In genomic region chr2:69224724-69225123, GRCm38 (mm10) we compare ENCODE assay signal across 44 mouse cellular contexts. TPM values are rescaled to one million over a fixed set of nuclear protein-coding genes. Genes with fewer than 3 reads are reported as not detected.
"Had no signal": no experiment of that assay in that cellular context is flagged by ENCODE, and none has a peak within 500 bp of the region (broad histone marks: within the 10 kb centered on the region; RNA-seq: fewer than 3 reads in every experiment).

No protein-coding gene starts in this region.

- H3K27me3 ChIP-seq: limb, embryonic 12.5 days; limb, embryonic 13.5 days; limb, embryonic 15.5 days; liver, embryonic 13.5 days; liver, embryonic 15.5 days; lung, embryonic 15.5 days; midbrain, embryonic 12.5 days; midbrain, embryonic 13.5 days; midbrain, embryonic 15.5 days; neural tube, embryonic 12.5 days had no signal

- H3K4me2 ChIP-seq: limb, embryonic 12.5 days; limb, embryonic 13.5 days; limb, embryonic 15.5 days; liver, embryonic 13.5 days; liver, embryonic 15.5 days; lung, embryonic 14.5 days; lung, embryonic 15.5 days; midbrain, embryonic 11.5 days; midbrain, embryonic 12.5 days; midbrain, embryonic 13.5 days; midbrain, embryonic 15.5 days; neural tube, embryonic 12.5 days had no signal

- H3K9ac ChIP-seq: limb, embryonic 12.5 days; limb, embryonic 13.5 days; limb, embryonic 15.5 days; liver, embryonic 13.5 days; liver, embryonic 14.5 days; liver, embryonic 15.5 days; lung, embryonic 14.5 days; lung, embryonic 15.5 days; midbrain, embryonic 12.5 days; midbrain, embryonic 13.5 days; midbrain, embryonic 15.5 days; neural tube, embryonic 12.5 days had no signal

- H3K4me1 ChIP-seq: limb, embryonic 10.5 days; limb, embryonic 12.5 days; limb, embryonic 13.5 days; limb, embryonic 15.5 days; liver, embryonic 13.5 days; liver, embryonic 15.5 days; lung, embryonic 15.5 days; megakaryocyte, embryonic 14.5 days; midbrain, embryonic 12.5 days; midbrain, embryonic 13.5 days; neural tube, embryonic 12.5 days had no signal

- H3K4me3 ChIP-seq: left cerebral cortex, adult 2 months; limb, embryonic 10.5 days; limb, embryonic 12.5 days; limb, embryonic 13.5 days; limb, embryonic 15.5 days; liver, embryonic 13.5 days; liver, embryonic 15.5 days; lung, embryonic 15.5 days; megakaryocyte, embryonic 14.5 days; midbrain, embryonic 10.5 days; midbrain, embryonic 12.5 days; midbrain, embryonic 13.5 days; midbrain, embryonic 15.5 days; myocyte; neural tube, embryonic 12.5 days had no signal

- ATAC-seq: lung, postnatal 0 days; midbrain, embryonic 13.5 days; midbrain, embryonic 15.5 days; midbrain, embryonic 16.5 days had no signal

- H3K9me3 ChIP-seq: limb, embryonic 10.5 days; limb, embryonic 12.5 days; limb, embryonic 13.5 days; limb, embryonic 15.5 days; liver, embryonic 13.5 days; liver, embryonic 15.5 days; lung, embryonic 15.5 days; megakaryocyte, embryonic 14.5 days; midbrain, embryonic 10.5 days; midbrain, embryonic 12.5 days; midbrain, embryonic 13.5 days; midbrain, embryonic 15.5 days; neural tube, embryonic 12.5 days had no signal

- DNase-seq: left cerebral cortex, postnatal 4 days; liver; liver, embryonic 13.5 days; lung, adult 18-20 months; lung, adult 2 months; lung, embryonic 14.5 days; lung, postnatal 10 days; lung, postnatal 14 days; lung, postnatal 36 days; lung, postnatal 4 days; midbrain, embryonic 14.5 days had no signal

- H3K27ac ChIP-seq: left cerebral cortex, adult 2 months; limb, embryonic 10.5 days; limb, embryonic 12.5 days; limb, embryonic 13.5 days; limb, embryonic 15.5 days; liver, embryonic 13.5 days; liver, embryonic 14.5 days; liver, embryonic 15.5 days; lung, embryonic 15.5 days; macrophage; midbrain, embryonic 10.5 days; midbrain, embryonic 12.5 days; midbrain, embryonic 13.5 days; midbrain, embryonic 15.5 days; neural tube, embryonic 12.5 days had no signal

- H3K36me3 ChIP-seq: limb, embryonic 10.5 days; limb, embryonic 12.5 days; limb, embryonic 13.5 days; limb, embryonic 15.5 days; liver, embryonic 13.5 days; liver, embryonic 15.5 days; lung, embryonic 15.5 days; midbrain, embryonic 10.5 days; midbrain, embryonic 12.5 days; midbrain, embryonic 13.5 days; midbrain, embryonic 15.5 days; neural tube, embryonic 12.5 days had no signal

RNA-seq across cellular contexts. Expression of gene G6pc2, which starts 13.9 kb away (rescaled TPM):
- total RNA-seq: left cerebral cortex, adult 18-20 months; left cerebral cortex, adult 2 months; left cerebral cortex, adult 8-10 months; left cerebral cortex, postnatal 10 days; left cerebral cortex, postnatal 14 days; left cerebral cortex, postnatal 25 days; left cerebral cortex, postnatal 36 days; left cerebral cortex, postnatal 4 days; megakaryocyte progenitor cell, adult 5-6 weeks; megakaryocyte, adult 5-6 weeks; megakaryocyte-erythroid progenitor cell, adult 5-6 weeks; midbrain, postnatal 0 days; monocyte, adult 5-6 weeks had no signal
- polyA plus RNA-seq: limb, embryonic 12.5 days; limb, embryonic 13.5 days; limb, embryonic 15.5 days; liver, embryonic 13.5 days; liver, embryonic 14.5 days; liver, embryonic 15.5 days; liver, embryonic 16.5 days; lung, adult 2 months; lung, embryonic 14.5 days; lung, embryonic 15.5 days; lung, embryonic 16.5 days; lung, postnatal 0 days; macrophage; midbrain, embryonic 10.5 days; midbrain, embryonic 11.5 days; midbrain, embryonic 13.5 days; midbrain, embryonic 15.5 days; midbrain, embryonic 16.5 days; myocyte; neural tube, embryonic 11.5 days had no signal
